Mouse (Mus musculus) CH12.LX (cell line): ENCODE results near the gene Grsf1. TPM values are rescaled to one million over a fixed set of nuclear protein-coding genes. Genes with fewer than 3 reads are reported as not detected.

Experiments used
- DNase-seq: peaks from one replicate; pipeline ENCODE4 v3.0.0-alpha.2; 2013; ENCODE audit errors: extremely low read depth
- H3K27ac ChIP-seq: 2 replicates; pipeline ENCODE4 v1.5.1; 2012; ENCODE audit warnings: low read depth, mild to moderate bottlenecking, control low read depth, moderate library complexity; ENCODE audit not compliant: insufficient read depth
- H3K27me3 ChIP-seq: replicated peaks from 2 replicates; pipeline ENCODE3; 2012; ENCODE audit warnings: inconsistent platforms
- H3K36me3 ChIP-seq, 2 experiments: replicated peaks in 1 of 2; 2 replicates each; pipeline versions ENCODE3 to v1.6.1; 2012; ENCODE audit warnings: inconsistent platforms in 1 of 2, low read length in 1 of 2, mild to moderate bottlenecking in 1 of 2, mixed read lengths in 1 of 2, moderate library complexity in 1 of 2; ENCODE audit not compliant: control insufficient read depth in 1 of 2, insufficient read depth in 1 of 2
- H3K4me1 ChIP-seq, 2 experiments: 2 replicates each; pipeline ENCODE4 v1.6.1; 2012; ENCODE audit warnings: inconsistent platforms in 1 of 2, moderate library complexity in 1 of 2; ENCODE audit not compliant: insufficient read depth in 2 of 2, control insufficient read depth in 1 of 2
- H3K4me2 ChIP-seq: 2 replicates; pipeline ENCODE4 v1.6.1; 2012; ENCODE audit warnings: low read depth, mild to moderate bottlenecking, control low read depth; ENCODE audit not compliant: poor library complexity, insufficient read depth, severe bottlenecking
- H3K4me3 ChIP-seq, 3 experiments: fragments of 150-350 bp in 1 of 3; sonication (generic) in 1 of 3; replicated peaks in 1 of 3; 2 replicates each; pipeline versions ENCODE3 to v1.5.1; 2011 to 2012; ENCODE audit warnings: low read depth in 2 of 3, low read length in 2 of 3, mild to moderate bottlenecking in 2 of 3, moderate library complexity in 2 of 3, control low read depth in 1 of 3, improper control_type of control experiment in 1 of 3, inconsistent platforms in 1 of 3, mixed read lengths in 1 of 3; ENCODE audit not compliant: poor library complexity in 1 of 3
- H3K79me2 ChIP-seq: replicated peaks from 2 replicates; pipeline ENCODE4 v1.6.1; 2012; ENCODE audit warnings: mild to moderate bottlenecking, moderate library complexity; ENCODE audit not compliant: control insufficient read depth, poor library complexity, insufficient read depth, severe bottlenecking; ENCODE audit errors: extremely low read depth
- H3K9ac ChIP-seq: 2 replicates; pipeline ENCODE4 v1.6.1; 2012; ENCODE audit warnings: low read depth, mild to moderate bottlenecking, control low read depth, moderate library complexity; ENCODE audit not compliant: insufficient read depth
- H3K9me3 ChIP-seq: replicated peaks from 2 replicates; pipeline ENCODE3; 2012; ENCODE audit warnings: low read length, inconsistent platforms, mixed read lengths
- BHLHE40 ChIP-seq: IDR thresholded peaks from 2 replicates; pipeline ENCODE4 v1.6.1; 2011; ENCODE audit warnings: mild to moderate bottlenecking, low read depth, low read length, improper control_type of control experiment
- CHD2 ChIP-seq: IDR thresholded peaks from 2 replicates; pipeline ENCODE4 v1.6.1; 2011; ENCODE audit warnings: low read length, improper control_type of control experiment
- CTCF ChIP-seq, 2 experiments: IDR thresholded peaks in 1 of 2; conservative IDR thresholded peaks in 1 of 2; 2 replicates each; pipeline ENCODE4 v1.5.1; 2011 to 2012; ENCODE audit warnings: low read depth in 2 of 2, low read length in 2 of 2, improper control_type of control experiment in 1 of 2, inconsistent platforms in 1 of 2, mild to moderate bottlenecking in 1 of 2, moderate library complexity in 1 of 2
- E2F4 ChIP-seq: IDR thresholded peaks from 2 replicates; pipeline ENCODE4 v1.6.1; 2011; ENCODE audit warnings: low read depth, low read length, improper control_type of control experiment; ENCODE audit not compliant: insufficient replicate concordance
- ELF1 ChIP-seq: IDR thresholded peaks from 2 replicates; pipeline ENCODE4 v1.6.1; 2014; ENCODE audit warnings: low read depth, mild to moderate bottlenecking, inconsistent platforms, low read length, improper control_type of control experiment
- EP300 ChIP-seq: IDR thresholded peaks from 2 replicates; pipeline ENCODE4 v1.6.1; 2011; ENCODE audit warnings: low read length, improper control_type of control experiment
- GABPA ChIP-seq: IDR thresholded peaks from 2 replicates; pipeline ENCODE4 v1.6.1; 2012; ENCODE audit warnings: low read depth, low read length, improper control_type of control experiment, inconsistent platforms; ENCODE audit not compliant: insufficient replicate concordance
- HCFC1 ChIP-seq: IDR thresholded peaks from 2 replicates; pipeline ENCODE4 v1.6.1; 2012; ENCODE audit warnings: low read depth, mild to moderate bottlenecking, inconsistent platforms, low read length, improper control_type of control experiment
- KAT2A ChIP-seq: IDR thresholded peaks from 2 replicates; pipeline ENCODE4 v1.6.1; 2012; ENCODE audit warnings: low read length, improper control_type of control experiment, inconsistent platforms; ENCODE audit not compliant: insufficient replicate concordance
- MAFK ChIP-seq: IDR thresholded peaks from 2 replicates; pipeline ENCODE4 v1.6.1; 2011; ENCODE audit warnings: low read length, improper control_type of control experiment; ENCODE audit not compliant: insufficient replicate concordance
- MAZ ChIP-seq: IDR thresholded peaks from 2 replicates; pipeline ENCODE4 v1.6.1; 2012; ENCODE audit warnings: low read depth, mild to moderate bottlenecking, inconsistent platforms, low read length, improper control_type of control experiment, moderate library complexity
- MXI1 ChIP-seq: IDR thresholded peaks from 2 replicates; pipeline ENCODE4 v1.6.1; 2011; ENCODE audit warnings: mild to moderate bottlenecking, low read depth, low read length, improper control_type of control experiment
- MYC ChIP-seq: IDR thresholded peaks from 2 replicates; pipeline ENCODE4 v1.6.1; 2011; ENCODE audit warnings: low read depth, mild to moderate bottlenecking, improper control_type of control experiment, low read length
- PAX5 ChIP-seq: IDR thresholded peaks from 2 replicates; pipeline ENCODE4 v1.6.1; 2012; ENCODE audit warnings: low read length, inconsistent platforms, mixed read lengths
- POLR2AphosphoS2 ChIP-seq: IDR thresholded peaks from 2 replicates; pipeline ENCODE4 v1.6.1; 2011; ENCODE audit warnings: low read depth, low read length, improper control_type of control experiment
- RAD21 ChIP-seq: IDR thresholded peaks from 2 replicates; pipeline ENCODE4 v1.6.1; 2011; ENCODE audit warnings: low read depth, mild to moderate bottlenecking, low read length, improper control_type of control experiment, moderate library complexity
- RCOR1 ChIP-seq: conservative IDR thresholded peaks from 2 replicates; pipeline ENCODE4 v1.6.1; 2012; ENCODE audit warnings: low read depth, mild to moderate bottlenecking, inconsistent platforms, low read length, improper control_type of control experiment
- SIN3A ChIP-seq: IDR thresholded peaks from 2 replicates; pipeline ENCODE4 v1.6.1; 2012; ENCODE audit warnings: low read length, improper control_type of control experiment, inconsistent platforms
- SMC3 ChIP-seq: IDR thresholded peaks from 2 replicates; pipeline ENCODE4 v1.6.1; 2011; ENCODE audit warnings: low read depth, low read length, improper control_type of control experiment
- TBP ChIP-seq: conservative IDR thresholded peaks from 2 replicates; pipeline ENCODE4 v1.6.1; 2011; ENCODE audit warnings: low read depth, low read length, improper control_type of control experiment
- TCF12 ChIP-seq: IDR thresholded peaks from 2 replicates; pipeline ENCODE4 v1.6.1; 2014; ENCODE audit warnings: low read depth, mild to moderate bottlenecking, inconsistent platforms, low read length, improper control_type of control experiment
- USF2 ChIP-seq: conservative IDR thresholded peaks from 2 replicates; pipeline ENCODE4 v1.6.1; 2011; ENCODE audit warnings: low read depth, low read length, improper control_type of control experiment
- ZC3H11A ChIP-seq: IDR thresholded peaks from 2 replicates; pipeline ENCODE4 v1.6.1; 2012; ENCODE audit warnings: low read depth, mild to moderate bottlenecking, inconsistent platforms, low read length, improper control_type of control experiment
- ZKSCAN1 ChIP-seq: IDR thresholded peaks from 2 replicates; pipeline ENCODE4 v1.6.1; 2012; ENCODE audit warnings: low read depth, inconsistent platforms, low read length, improper control_type of control experiment, borderline replicate concordance
- dilution Hi-C: fragments of 300-500 bp; cut with MboI; formaldehyde crosslinking; loops from 2 replicates; pipeline ENCODE4 v1.14.3; 2020; ENCODE audit warnings: low sequenced_read_pairs; ENCODE audit not compliant: extremely low pct_unique_long_range_greater_than_20kb, extremely low pct_ligation_motif_present
- in situ Hi-C: fragments of 300-500 bp; cut with MboI; formaldehyde crosslinking; loops from 3 replicates; pipeline ENCODE4 v1.14.3; 2019; ENCODE audit warnings: low sequenced_read_pairs, low pct_ligation_motif_present, low pct_unique_long_range_greater_than_20kb, mixed read lengths
- polyA plus RNA-seq: library from polyadenylated mRNA; unstranded; fragments of >175 nt; gene quantifications from 2 replicates; pipeline ENCODE4 v1.2.1, GENCODE M21; 2012; ENCODE audit warnings: low read depth; ENCODE audit not compliant: insufficient read length
- total RNA-seq, 2 experiments: library from RNA; depleted of rRNA; stranded (reverse); fragments of 300-350 nt in 1 of 2; fragments of >200 nt in 1 of 2; gene quantifications; 2 replicates each; pipeline ENCODE4 v1.2.3; 2012 to 2014

Grsf1 gene
- total and polyA plus RNA-seq, 3 experiments = 56.8 to 109 (median 100) TPM

GRCm38 (mm10) chr5:88689279-88689938 is 13.4 kb upstream of the Grsf1 start:
- in situ Hi-C loops (no loop called here), dilution Hi-C loops (no loop called here)
- no peak overlapping the region for H3K27ac ChIP-seq
- peak; percentile 40 for TF ChIP-seq SMC3
- no peak for TF ChIP-seq EP300
- TF ChIP-seq CTCF (conservative IDR thresholded peaks at IDR 0.05 in 1 of 2, IDR thresholded peaks at IDR 0.05 in 1 of 2; ENCODE audit: low read depth in 2 of 2, low read length in 2 of 2) = peak; percentile 28 to 62; a peak in 2 of 4 replicates
- TF ChIP-seq PAX5 = no peak
- no peak for TF ChIP-seq SIN3A
- no peak for TF ChIP-seq GABPA
- no peak for TF ChIP-seq ZKSCAN1
- no peak for TF ChIP-seq ZC3H11A
- TF ChIP-seq RCOR1 = no peak
- TF ChIP-seq RAD21 = peak; percentile 65
- no peak for TF ChIP-seq KAT2A
- no peak for TF ChIP-seq MYC
- no peaks in the 10 kb centered on the region for H3K36me3 ChIP-seq
- H3K4me3 ChIP-seq = no peak overlapping the region
- H3K9ac ChIP-seq = no peak overlapping the region
- peak; percentile 48 for DNase-seq
- no peaks in the 10 kb centered on the region for H3K79me2 ChIP-seq
- no peak overlapping the region for H3K4me2 ChIP-seq
- H3K9me3 ChIP-seq = no peaks in the 10 kb centered on the region
- H3K4me1 ChIP-seq = peaks cover 0 to 3% of the 10 kb centered on the region in 2 experiments; a peak in 1 of 4 replicates
- H3K27me3 ChIP-seq = no peaks in the 10 kb centered on the region

GRCm38 (mm10) chr5:88688583-88689187 is 12.7 kb upstream of the Grsf1 start:
- no peaks in the 10 kb centered on the region for H3K27me3 ChIP-seq
- no peak overlapping the region for H3K4me3 ChIP-seq
- TF ChIP-seq USF2 (no peak), SMC3 (no peak), TCF12 (no peak), EP300 (no peak), ZC3H11A (no peak), BHLHE40 (no peak), PAX5 (no peak), GABPA (no peak), E2F4 (no peak), MXI1 (no peak), TBP (no peak), CHD2 (no peak), HCFC1 (no peak), POLR2AphosphoS2 (no peak), ELF1 (no peak), MAFK (no peak), MAZ (no peak)
- no peak overlapping the region for H3K27ac ChIP-seq
- H3K4me2 ChIP-seq = no peak overlapping the region
- in situ Hi-C loops (no loop called here), dilution Hi-C loops (no loop called here)
- H3K36me3 ChIP-seq = no peaks in the 10 kb centered on the region
- H3K9ac ChIP-seq = no peak overlapping the region
- DNase-seq = no peak
- no peaks in the 10 kb centered on the region for H3K79me2 ChIP-seq
- H3K4me1 ChIP-seq = peaks cover 0 to 3% of the 10 kb centered on the region in 2 experiments; a peak in 1 of 4 replicates
- no peaks in the 10 kb centered on the region for H3K9me3 ChIP-seq
